Mouse (Mus musculus) liver, embryonic 16.5 days (tissue): Measurements from ENCODE around the gene Arnt. TPM values are rescaled to one million over a fixed set of nuclear protein-coding genes. Genes with fewer than 3 reads are reported as not detected.
"Not testable (repeated sequence)": the region's sequence is repeated elsewhere in the genome, so short reads cannot be mapped to it uniquely, and the experiment has no call there.

Source experiments
- ATAC-seq: fragments of 200-750 bp; cut with Nextera tagmentation; 2 replicates; pipeline ENCODE4 v1.8.0; 2017; ENCODE audit warnings: low read depth, mild to moderate bottlenecking, moderate number of reproducible peaks, moderate library complexity
- H3K27ac ChIP-seq: fragments of 300-500 bp; sonication (generic); 2 replicates; pipeline ENCODE4 v1.5.1; 2014; ENCODE audit warnings: mild to moderate bottlenecking, low read length
- H3K27me3 ChIP-seq: fragments of 300-500 bp; sonication (generic); 2 replicates; pipeline ENCODE4 v1.6.1; 2014; ENCODE audit warnings: low read depth, low read length, mixed read lengths; ENCODE audit not compliant: control insufficient read depth, insufficient read depth
- H3K36me3 ChIP-seq: fragments of 300-500 bp; sonication (generic); 2 replicates; pipeline ENCODE4 v1.6.1; 2014; ENCODE audit warnings: mild to moderate bottlenecking; ENCODE audit not compliant: control insufficient read depth, insufficient read depth
- H3K4me1 ChIP-seq: fragments of 300-500 bp; sonication (generic); 2 replicates; pipeline ENCODE4 v1.6.1; 2014; ENCODE audit warnings: low read depth, low read length, mixed read lengths; ENCODE audit not compliant: control insufficient read depth
- H3K4me2 ChIP-seq: fragments of 300-500 bp; sonication (generic); 2 replicates; pipeline ENCODE4 v1.6.1; 2014; ENCODE audit warnings: low read depth, low read length, mixed read lengths
- H3K4me3 ChIP-seq: fragments of 300-500 bp; sonication (generic); 2 replicates; pipeline ENCODE4 v1.5.1; 2014; ENCODE audit warnings: low read depth, mild to moderate bottlenecking, low read length
- H3K9ac ChIP-seq: fragments of 300-500 bp; sonication (generic); 2 replicates; pipeline ENCODE4 v1.6.1; 2014; ENCODE audit warnings: low read depth, low read length
- H3K9me3 ChIP-seq: fragments of 300-500 bp; sonication (generic); replicated peaks from 2 replicates; pipeline ENCODE4 v1.6.1; 2016; ENCODE audit warnings: low read length; ENCODE audit not compliant: control insufficient read depth
- WGBS: fragments of 180-500 bp; shearing (Covaris S2); extraction: QIAGEN DNeasy Blood & Tissue Kit; methylation state at CpG from one replicate; pipeline ENCODE4 v1.1.7; 2014; ENCODE audit not compliant: insufficient replicate concordance; 5-methylcytosine and 5-hydroxymethylcytosine counted together
- polyA plus RNA-seq: library from polyadenylated mRNA; unstranded; fragments of >200 nt; fragmentation: Nextera tagmentation; extraction: Ambion mirVana; gene quantifications from 2 replicates; pipeline ENCODE4 v1.2.1, GENCODE M21; 2015

The Arnt gene
- polyA plus RNA-seq, 1 experiment from 2014 or later: 16.9 TPM

DNA sequence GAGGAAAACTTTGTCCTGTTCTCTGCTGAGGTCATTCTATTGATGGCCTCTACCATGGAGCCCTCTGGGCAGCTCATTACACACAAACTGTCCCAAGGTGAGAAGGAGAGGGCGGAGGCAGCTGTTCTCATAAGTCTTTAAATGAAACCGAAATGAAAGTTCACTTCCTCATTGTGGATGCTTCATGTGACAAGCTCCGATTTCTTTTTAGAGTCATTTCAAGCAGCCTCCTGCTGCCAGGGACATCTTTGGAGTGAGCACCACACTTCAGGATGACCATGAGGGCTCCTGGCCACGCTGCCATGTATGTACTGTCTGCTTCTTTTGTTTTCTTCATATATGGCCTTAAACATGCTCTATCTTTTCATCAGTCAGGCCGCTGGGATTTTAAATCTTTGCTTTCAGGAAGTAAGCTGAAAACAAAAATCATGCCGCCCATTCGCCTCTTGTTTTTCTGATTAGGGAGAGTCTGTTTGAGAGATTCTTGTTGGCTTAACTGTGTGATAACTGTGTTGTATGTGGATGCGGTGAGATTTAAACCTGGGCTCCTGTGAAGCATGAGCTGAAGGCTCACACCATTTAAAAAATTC is 92.5 kb downstream of the Arnt start, which contains the start of gene Ctss:
Ctss (plus strand) TSS at position 165 of the 590 bp plus-strand sequence.
- no peak within 1 kb of the TSS for H3K4me2 ChIP-seq
- ATAC-seq: no peak
- H3K9me3 ChIP-seq: no peaks in the 10 kb centered on the region
- H3K9ac ChIP-seq: no peak within 1 kb of the TSS
- H3K27me3 ChIP-seq: no peaks in the 10 kb centered on the region
- H3K4me1 ChIP-seq: peaks cover 14% of the 10 kb centered on the region
- H3K4me3 ChIP-seq: peak within 1 kb of the TSS; percentile 20; the same call in 1 of the 2 replicates
- H3K36me3 ChIP-seq: no peaks in the 10 kb centered on the region
- 49% methylated on average over 8 of the region's 8 CpGs for whole genome bisulfite sequencing
- H3K27ac ChIP-seq: peak within 1 kb of the TSS; percentile 9; the same call in 1 of the 2 replicates

GRCm38 (mm10) chr3:95529814-95530213 is 95.6 kb downstream of the Arnt start:
- Histone ChIP-seq H3K36me3 (no peaks in the 10 kb centered on the region), H3K4me2 (no peak overlapping the region), H3K9ac (no peak overlapping the region), H3K27me3 (no peaks in the 10 kb centered on the region), H3K4me3 (no peak overlapping the region), H3K9me3 (no peaks in the 10 kb centered on the region), H3K27ac (no peak overlapping the region), H3K4me1 (peaks cover 7% of the 10 kb centered on the region)
- 58% methylated on average over 6 of the region's 6 CpGs for WGBS
- ATAC-seq: no peak

GRCm38 (mm10) chr3:95531025-95531424 is 96.8 kb downstream of the Arnt start:
- ATAC-seq: no peak
- Histone ChIP-seq H3K9ac (no peak overlapping the region), H3K4me3 (no peak overlapping the region), H3K36me3 (no peaks in the 10 kb centered on the region), H3K27me3 (no peaks in the 10 kb centered on the region), H3K27ac (no peak overlapping the region), H3K4me2 (no peak overlapping the region), H3K9me3 (no peaks in the 10 kb centered on the region), H3K4me1 (peaks cover 4% of the 10 kb centered on the region)
- 100% methylated on average over 1 of the region's 1 CpGs for WGBS

GRCm38 (mm10) chr3:95533364-95533763 is 99.2 kb downstream of the Arnt start:
- 83% methylated on average over 5 of the region's 5 CpGs for WGBS
- Histone ChIP-seq H3K9ac (no peak overlapping the region), H3K36me3 (no peaks in the 10 kb centered on the region), H3K9me3 (no peaks in the 10 kb centered on the region), H3K4me1 (no peaks in the 10 kb centered on the region), H3K4me2 (no peak overlapping the region), H3K4me3 (no peak overlapping the region), H3K27ac (no peak overlapping the region), H3K27me3 (no peaks in the 10 kb centered on the region)
- ATAC-seq: no peak

DNA sequence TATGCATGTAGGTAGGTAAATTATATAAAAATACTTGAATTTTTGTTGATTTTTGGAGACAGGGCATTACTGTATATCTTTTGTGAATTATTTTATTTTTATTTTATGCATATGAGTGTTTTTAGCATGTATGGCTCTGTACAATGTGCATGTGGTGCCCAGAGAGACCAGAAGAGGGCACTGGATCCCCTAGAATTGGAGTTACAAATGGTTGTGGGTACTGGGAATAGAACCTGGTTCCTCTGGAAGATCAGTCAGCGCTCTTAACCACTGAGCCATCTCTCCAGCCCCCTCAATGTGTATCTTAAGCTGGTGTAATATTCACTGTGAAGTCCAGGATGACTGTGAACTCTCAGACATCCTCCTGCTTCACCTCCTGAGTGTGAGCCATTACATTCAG is 100.7 kb downstream of the Arnt start:
- no peak for ATAC-seq
- no peak overlapping the region for H3K27ac ChIP-seq
- 74% methylated on average over 1 of the region's 1 CpGs for WGBS

DNA sequence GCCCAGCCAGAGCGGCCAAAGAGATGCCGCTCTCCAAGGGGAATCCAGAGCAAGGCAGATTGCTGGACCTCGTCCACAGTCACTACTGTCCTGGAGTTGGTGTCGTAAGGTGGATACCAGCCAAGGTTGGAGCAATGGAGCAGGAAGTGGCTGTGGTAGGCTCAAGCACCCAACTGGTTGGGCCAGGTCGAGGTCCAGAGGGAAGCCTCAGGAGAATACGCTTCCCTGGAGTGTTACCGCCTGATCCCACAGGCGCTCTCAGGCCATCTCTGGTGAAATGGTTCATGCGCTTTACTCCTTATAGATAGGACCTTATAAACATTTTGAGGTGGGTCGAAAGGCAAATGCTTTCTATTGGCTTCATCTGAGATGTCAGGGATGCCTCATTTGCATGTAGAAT is 104.7 kb downstream of the Arnt start:
- Histone ChIP-seq H3K9me3 (no peaks in the 10 kb centered on the region), H3K36me3 (no peaks in the 10 kb centered on the region), H3K4me3 (no peak overlapping the region), H3K4me1 (no peaks in the 10 kb centered on the region), H3K27me3 (no peaks in the 10 kb centered on the region), H3K4me2 (no peak overlapping the region), H3K27ac (no peak overlapping the region), H3K9ac (no peak overlapping the region)
- 79% methylated on average over 10 of the region's 10 CpGs for WGBS
- no peak for ATAC-seq

More for the DNA sequence above, 100.7 kb downstream of the Arnt start:
- Histone ChIP-seq H3K9ac (no peak overlapping the region), H3K4me2 (no peak overlapping the region), H3K9me3 (no peaks in the 10 kb centered on the region), H3K4me1 (no peaks in the 10 kb centered on the region), H3K4me3 (no peak overlapping the region), H3K36me3 (no peaks in the 10 kb centered on the region), H3K27me3 (no peaks in the 10 kb centered on the region)

DNA sequence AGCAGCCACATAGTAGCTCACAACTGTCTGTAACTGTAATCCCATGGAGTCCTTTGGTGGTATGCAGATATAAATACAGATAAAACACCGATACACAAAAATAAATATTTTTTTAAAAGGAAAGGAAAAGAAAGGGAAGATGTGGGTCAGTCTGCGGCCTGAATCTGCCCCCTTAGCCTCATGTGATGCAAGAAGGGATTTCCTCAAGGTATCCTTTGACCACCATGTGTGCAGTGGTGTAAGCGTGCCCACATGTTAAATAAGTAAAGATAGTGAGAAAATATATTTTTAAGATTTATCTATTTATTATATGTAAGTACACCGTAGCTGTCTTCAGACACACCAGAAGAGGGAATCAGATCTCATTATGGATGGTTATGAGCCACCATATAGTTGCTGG is 105.6 kb downstream of the Arnt start:
- Histone ChIP-seq H3K36me3 (no peaks in the 10 kb centered on the region), H3K4me2 (no peak overlapping the region), H3K27ac (no peak overlapping the region), H3K27me3 (no peaks in the 10 kb centered on the region; the same call in 1 of the 2 replicates), H3K4me1 (no peaks in the 10 kb centered on the region), H3K9ac (no peak overlapping the region), H3K9me3 (no peaks in the 10 kb centered on the region), H3K4me3 (no peak overlapping the region)
- no peak for ATAC-seq
- WGBS: 72% methylated on average over 4 of the region's 4 CpGs

GRCm38 (mm10) chr3:95541186-95541585 is 107.0 kb downstream of the Arnt start:
- H3K27ac ChIP-seq, H3K9ac ChIP-seq, H3K36me3 ChIP-seq, H3K4me3 ChIP-seq, H3K4me2 ChIP-seq, H3K9me3 ChIP-seq, H3K27me3 ChIP-seq, ATAC-seq, H3K4me1 ChIP-seq: not testable (repeated sequence)
- WGBS: 28% methylated on average over 2 of the region's 2 CpGs

DNA sequence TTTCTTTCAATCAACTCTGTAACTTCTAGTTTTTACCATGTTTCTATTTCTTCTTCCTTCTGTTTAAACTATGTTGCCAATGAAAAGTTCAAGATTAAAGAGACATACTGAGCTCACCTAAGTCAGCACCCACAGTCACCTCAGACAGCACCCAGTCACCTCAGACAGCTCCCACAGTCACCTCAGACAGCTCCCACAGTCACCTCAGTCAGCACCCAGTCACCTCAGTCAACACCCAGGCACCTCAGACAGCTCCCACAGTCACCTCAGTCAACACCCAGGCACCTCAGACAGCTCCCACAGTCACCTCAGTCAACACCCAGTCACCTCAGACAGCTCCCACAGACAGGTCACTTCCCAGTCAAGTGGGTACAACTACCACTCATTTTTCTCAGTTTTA is 108.0 kb downstream of the Arnt start:
- H3K4me2 ChIP-seq: no peak overlapping the region
- no peaks in the 10 kb centered on the region for H3K4me1 ChIP-seq
- no peaks in the 10 kb centered on the region for H3K36me3 ChIP-seq
- H3K4me3 ChIP-seq: no peak overlapping the region
- H3K9ac ChIP-seq: no peak overlapping the region
- no peak for ATAC-seq
- H3K9me3 ChIP-seq: no peaks in the 10 kb centered on the region
- no peak overlapping the region for H3K27ac ChIP-seq
- no peaks in the 10 kb centered on the region; the same call in 1 of the 2 replicates for H3K27me3 ChIP-seq
